Mouse (Mus musculus): Measurements from ENCODE around the gene BC004004.
A peak's percentile ranks its signal among the peaks of the same experiment; 100 is the strongest.

The BC004004 gene

DNA sequence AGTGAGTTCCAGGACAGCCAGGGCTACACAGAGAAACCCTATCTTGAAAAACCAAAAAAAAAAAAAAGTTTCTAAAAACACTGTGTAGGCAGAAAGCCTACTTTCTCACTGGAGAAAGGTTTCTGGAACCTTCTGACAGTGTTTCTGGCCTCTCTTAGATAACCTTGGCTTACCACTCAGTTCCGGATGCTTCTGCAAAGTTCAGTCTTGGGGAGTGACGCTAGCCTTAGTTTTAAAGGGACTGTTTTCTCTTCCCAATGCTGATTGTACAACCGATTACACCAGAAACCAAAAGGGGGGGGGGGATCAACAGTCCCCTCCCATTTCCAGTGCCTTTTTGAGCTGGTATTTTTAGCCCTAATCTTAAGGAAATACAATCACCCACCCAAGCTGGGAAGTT lies 55.0 kb downstream of the BC004004 start:
- DNase-seq (ENCODE audit: low read depth) = no peak

DNA sequence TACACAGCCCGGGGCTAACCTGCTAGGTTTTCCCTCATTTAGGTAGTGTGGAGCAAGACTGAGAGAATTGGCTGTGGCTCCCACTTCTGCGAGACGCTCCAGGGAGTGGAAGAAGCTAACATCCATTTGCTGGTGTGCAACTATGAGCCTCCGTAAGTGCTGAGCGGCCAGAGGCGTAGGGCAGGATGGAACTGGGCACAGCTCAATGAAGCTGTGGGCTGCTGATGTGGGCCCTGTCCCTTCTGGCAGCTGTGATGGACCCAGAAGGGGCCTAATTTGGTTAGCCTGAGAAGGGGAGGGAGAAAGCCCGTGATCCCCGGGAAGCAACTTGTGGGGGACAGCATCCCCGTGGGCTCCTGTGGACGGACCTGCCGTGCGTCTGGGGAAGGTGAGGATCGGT lies 57.2 kb downstream of the BC004004 start:
- no peak for DNase-seq (ENCODE audit: low read depth)

DNA sequence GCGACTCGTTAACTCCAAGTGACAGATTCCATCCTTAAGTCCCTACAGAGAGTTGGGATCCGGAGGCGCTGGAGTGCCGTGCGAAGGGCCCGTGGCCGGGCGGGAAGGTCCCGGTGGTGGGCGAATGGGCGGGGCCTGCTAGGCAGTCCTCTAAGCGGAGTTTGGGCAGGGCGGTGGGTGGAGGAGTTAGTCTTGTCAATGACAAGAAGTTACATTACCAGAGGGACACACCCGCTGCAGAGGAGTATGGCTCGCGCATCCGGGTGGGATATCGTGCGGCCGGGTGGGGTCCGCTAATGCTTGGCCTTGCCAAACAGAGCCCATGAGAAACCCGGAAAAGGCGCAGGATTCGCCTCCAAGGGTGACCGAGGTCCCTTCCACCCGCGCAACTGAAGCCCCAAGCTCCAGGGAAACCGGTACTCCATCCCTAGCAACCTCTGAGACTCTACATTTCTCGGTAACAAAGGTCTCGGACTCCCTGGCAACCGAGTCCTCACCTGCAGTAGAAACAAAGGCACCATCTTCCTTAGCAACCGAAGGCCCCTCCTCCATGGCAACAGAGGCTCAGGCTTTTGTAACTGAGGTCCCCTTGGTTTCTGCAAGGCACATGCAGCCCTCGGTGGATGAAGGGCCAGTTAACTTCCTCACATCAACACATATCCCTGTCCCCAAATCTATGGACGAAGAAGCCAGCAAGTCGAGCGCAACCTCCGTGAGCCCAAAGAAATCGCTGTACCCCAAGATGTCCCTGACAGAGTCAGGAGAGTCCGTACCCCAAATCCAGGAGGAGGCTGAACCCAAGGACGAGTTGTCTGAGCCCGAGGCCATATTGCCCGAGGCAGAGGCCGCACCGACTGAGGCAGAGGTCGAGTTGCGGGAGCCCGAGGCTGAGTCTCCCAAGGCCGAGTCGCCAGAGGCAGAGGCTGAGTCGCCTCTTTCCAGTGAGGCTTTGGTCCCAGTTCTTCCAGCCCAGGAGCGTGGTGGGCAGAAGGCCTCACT lies 58.2 kb downstream of the BC004004 start:
- DNase-seq (ENCODE audit: low read depth) = no peak

GRCm38 (mm10) chr17:29327691-29328090 lies 59.1 kb downstream of the BC004004 start:
- no peak for DNase-seq (ENCODE audit: low read depth)

DNA sequence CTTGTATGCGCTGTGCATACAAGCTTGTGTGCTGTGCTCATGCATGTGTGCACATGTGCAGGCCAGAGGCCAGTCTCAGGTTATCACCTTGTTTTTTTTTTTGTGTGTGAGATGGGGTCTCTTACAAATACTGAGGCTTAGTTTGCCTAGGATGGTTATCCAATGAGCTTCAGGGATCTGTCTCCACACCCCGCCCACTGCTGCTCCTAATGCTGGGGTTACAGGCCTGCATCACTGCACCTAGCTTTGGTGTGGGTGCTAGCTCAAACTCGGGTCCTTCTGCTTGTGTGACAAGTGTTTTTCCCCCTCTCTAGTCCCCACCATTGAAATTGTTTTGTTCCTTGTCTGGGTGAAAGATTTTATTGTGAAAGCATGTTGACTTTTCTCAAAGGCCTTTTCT lies 61.6 kb downstream of the BC004004 start:
- no peak for DNase-seq (ENCODE audit: low read depth)

GRCm38 (mm10) chr17:29330671-29331410 lies 62.3 kb downstream of the BC004004 start:
- no peak for DNase-seq (ENCODE audit: low read depth)

- DNase-seq (ENCODE audit: low read depth) = no peak
Measured at GRCm38 (mm10) chr17:29332186-29332685, 63.6 kb downstream of the BC004004 start.

DNA sequence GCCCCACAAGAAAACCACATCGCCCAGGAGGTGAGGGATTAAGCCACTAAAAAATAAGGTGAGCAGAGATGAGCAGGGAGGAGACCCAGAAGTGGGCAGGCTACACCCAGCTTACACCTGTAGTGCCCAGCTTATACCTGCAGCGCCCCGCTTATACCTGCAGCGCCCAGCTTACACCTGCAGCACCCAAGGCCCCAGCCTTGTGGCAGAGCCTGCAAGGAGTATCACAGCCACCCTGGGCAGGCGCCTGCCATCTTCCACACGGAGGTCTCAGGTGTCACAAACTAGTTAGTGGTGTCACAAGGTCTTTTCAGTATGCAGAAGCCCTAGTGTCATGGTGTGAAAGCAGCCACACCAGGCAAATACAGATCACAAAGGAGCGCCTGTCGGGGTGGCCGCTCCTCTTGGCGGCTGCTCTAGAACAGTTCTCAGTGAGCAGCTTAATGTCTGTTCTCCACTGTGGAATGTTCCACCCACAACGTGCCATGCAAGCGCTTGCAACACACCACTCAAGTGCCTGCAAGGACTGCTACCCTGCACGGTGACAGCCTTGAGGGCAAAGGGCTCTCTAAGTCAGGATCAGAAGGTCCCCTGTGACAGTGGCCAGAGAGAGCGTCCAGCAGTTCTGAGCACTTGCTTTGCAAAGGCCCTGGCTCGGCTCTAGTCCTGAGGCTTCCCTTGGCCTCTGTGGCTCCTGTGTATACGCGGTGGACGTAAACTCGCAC lies 67.8 kb downstream of the BC004004 start:
- no peak for DNase-seq (ENCODE audit: low read depth)

- no peak for DNase-seq (ENCODE audit: low read depth)
Measured at GRCm38 (mm10) chr17:29337979-29338823, 69.6 kb downstream of the BC004004 start.

DNA sequence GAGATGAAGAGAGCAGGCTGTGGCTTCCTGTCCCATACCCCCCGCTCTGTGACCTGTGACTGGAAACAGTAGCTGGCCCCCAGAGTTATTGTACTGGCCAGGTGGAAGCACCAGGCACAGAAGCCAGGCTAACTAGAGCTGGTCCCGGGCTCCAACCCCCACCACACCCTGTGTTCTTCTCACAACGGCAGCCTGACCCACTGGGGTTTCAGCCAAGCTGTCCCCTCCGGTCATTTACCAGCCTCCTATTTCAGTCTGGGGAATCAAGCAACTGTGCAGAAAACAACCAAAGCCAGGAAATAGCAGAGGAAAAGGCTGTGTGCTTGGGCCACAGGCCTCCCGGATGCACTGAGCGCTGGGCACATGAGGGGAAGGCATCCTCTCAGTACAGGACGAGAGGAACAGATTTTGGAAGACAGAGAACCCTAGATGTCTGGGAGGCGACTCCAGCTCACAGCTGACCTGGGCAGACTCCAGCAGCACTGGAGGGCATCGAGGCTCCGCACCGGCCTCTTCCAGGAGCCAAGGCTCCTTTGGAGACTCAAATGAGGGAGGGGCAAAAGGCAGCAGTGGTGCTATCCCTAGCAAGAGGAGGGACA lies 70.7 kb downstream of the BC004004 start:
- no peak for DNase-seq (ENCODE audit: low read depth)

DNA sequence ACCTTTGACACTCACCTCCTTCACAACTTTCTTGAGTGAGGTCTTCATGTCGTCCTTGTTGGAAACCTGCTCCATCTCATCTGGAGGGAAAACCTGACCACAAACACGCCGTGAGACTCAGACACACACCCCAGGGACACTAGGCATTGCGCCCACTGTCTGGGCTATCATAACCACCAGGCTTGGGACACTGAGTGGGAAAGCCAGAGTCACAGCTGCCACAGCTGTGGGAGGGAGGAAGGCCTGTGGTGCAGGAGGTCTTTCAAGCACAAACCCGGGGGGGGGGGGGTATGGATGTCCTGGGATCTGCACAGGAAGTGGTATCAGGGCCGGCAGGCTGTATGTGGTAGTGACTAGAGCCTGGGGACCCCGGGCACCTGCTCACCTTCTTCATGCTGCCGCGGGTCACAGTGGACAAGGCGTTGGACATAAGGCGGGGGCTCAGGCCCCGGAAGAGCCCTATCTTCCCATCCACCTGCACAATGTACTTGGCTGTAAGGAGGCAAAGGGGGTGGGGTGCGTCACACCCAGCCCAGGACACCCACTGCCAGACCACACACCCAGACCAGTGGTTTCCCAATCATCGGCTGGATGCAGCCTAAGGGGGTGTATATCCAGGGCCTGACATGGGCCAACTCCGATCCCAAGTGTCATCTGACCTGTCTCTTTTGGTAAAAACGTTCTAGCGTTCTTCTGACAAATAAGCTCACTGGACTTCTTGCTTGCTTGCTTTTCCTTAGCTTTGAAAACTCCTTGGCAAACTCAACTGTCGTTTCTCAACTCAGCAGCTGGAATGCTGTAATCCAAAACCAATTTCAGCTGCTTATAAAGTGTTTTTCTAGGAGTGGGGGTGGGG lies 72.0 kb downstream of the BC004004 start:
- peak; percentile 86 for DNase-seq (ENCODE audit: low read depth)

DNA sequence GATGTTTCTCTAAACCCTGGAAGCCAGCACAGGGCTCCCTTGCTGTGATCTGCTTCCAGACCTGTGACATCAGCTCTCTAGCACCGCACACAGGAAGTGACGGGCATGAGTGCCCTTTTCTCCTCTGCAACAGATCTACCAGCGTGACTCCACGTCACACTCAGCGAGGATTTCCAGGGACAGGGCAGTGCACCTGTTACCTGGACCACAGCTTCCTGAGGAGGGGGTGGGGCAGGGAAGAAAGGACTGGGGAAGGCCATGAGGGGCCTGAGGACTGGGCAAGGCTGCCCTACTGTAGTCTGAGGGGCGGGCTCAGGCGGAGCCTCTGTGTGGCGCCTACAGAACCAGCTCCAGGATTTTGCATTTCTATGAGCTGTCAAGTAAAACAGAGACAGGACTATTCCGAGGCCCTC lies 73.0 kb downstream of the BC004004 start:
- no peak for DNase-seq (ENCODE audit: low read depth)

GRCm38 (mm10) chr17:29342010-29342910 lies 73.7 kb downstream of the BC004004 start:
- peak; percentile 79 for DNase-seq (ENCODE audit: low read depth)

DNA sequence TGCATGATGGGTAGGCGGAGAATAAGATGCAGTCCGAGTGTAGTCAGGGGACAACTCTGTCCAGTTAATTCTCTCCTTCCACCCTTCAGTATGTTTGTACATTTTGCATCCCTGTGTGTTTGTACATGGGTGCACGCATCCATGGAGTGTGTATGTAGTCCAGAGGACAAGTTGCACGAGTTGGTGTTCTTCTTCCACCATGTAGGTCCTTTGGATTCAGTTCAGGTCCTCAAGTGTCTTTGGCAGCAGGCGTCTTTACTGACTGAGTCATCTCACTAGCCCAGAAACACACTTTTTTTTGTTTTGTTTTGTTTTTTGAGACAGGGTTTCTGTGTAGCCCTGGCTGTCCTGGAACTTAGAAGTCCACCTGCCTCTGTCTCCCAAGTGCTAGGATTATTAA lies 74.7 kb downstream of the BC004004 start:
- DNase-seq (ENCODE audit: low read depth) = no peak

DNA sequence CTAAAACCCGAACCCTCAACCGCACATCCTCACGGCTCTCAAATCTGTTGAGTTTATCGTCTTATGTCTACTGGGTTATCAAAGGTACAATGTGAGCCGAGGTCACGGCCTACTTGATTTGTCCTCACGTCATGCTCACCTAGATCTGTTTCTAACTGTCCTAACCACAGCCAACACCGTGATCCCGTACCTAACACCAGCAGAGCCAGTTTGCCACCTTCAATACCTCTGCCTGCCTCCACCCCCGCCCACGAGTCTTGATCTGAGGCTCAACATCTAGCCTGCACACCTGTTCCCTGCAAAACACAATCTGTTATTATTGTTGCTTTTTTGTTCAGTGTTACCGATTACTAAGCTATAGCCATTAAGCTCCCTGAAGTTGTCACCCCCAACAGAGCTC lies 76.7 kb downstream of the BC004004 start:
- no peak for DNase-seq (ENCODE audit: low read depth)

DNA sequence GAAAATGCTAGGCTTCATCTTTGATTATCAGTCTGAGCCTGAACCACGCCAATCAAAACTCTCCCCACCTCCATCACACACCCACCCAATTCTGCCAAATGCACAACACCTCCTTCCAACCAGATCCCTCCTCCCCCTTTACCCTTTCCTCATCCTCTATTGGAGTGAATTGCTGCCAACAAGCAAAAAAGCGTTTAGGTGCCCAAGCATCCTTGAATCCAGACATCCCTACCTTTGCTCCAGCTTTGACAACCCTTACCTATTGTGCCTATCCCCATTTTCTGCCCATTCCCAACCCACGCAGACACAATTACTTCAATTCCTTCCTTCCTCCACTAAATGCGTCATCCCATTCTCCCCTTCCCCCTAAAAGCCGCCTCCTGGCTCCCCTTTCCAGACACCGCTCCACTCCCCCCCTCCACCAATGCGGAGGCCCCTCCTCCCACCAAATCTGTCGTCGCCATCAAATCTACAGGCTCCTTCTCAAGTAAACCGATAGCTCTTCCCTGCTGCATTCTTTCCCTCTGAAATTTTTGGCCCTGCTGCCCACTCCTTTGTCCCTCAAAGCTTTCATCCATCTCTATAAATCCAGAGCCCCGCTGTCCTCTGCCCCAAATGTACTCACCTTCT lies 78.0 kb downstream of the BC004004 start:
- no peak for DNase-seq (ENCODE audit: low read depth)

- no peak for DNase-seq (ENCODE audit: low read depth)
Measured at GRCm38 (mm10) chr17:29347126-29347644, 78.6 kb downstream of the BC004004 start.

- peak; percentile 94 for DNase-seq (ENCODE audit: low read depth)
Measured at GRCm38 (mm10) chr17:29347645-29348256, 79.2 kb downstream of the BC004004 start, which contains the start of gene Mtch1. Gene Mtch1, minus strand, starts transcription at chr17:29347934.
